Mouse (Mus musculus) induced T-regulatory cell, adult 2 months (primary cell): Measurements from ENCODE around the gene Prdx5.

ENCODE experiments used
- DNase-seq: peaks from one replicate; pipeline ENCODE4 v3.0.0-alpha.2; 2012; ENCODE audit warnings: low read depth

The Prdx5 gene

DNA sequence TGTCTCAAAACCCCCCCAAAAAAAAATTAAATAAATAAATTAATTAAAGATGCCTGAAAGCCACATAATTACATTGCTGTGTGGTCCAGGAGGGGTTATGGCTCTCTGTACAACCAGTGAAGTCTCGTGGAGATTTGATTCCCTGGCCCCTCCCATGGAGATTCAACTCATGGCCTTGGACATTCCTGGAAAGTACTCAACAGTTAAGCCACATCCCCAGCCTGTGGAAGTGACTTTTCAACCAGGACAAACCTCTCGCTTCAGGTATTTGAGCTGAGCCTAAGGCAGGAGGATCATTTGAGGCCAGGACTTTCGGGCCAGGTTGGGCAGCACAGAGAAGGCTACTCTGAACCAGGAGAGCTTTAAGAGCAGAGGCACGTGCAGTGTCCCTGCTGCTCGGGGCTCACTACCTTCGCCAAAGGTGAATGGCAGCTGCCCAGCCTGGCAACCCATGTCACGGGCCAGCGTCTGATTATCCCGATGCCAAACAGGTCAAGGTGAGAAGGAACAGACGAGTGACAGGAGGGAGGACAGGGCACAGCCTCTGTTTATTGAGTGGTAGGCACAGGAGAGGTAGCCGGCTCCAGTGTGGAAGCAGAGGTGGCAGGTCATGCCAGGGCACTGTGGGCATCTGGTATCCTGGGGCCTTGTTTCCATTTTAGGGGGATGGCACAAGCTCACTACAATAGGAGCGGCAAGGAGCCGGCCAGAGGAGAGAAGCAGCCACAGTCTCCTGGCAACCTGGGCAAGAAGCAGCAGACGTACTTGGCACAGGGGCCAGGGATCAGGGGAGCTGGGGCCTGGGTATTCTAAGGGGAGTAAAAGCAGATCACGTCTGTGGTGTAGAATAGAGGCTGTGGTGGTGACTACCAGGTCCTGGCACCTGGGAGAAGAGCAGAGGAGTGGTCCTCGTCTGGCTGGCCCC is 27.9 kb upstream of the Prdx5 start:
- no peak for DNase-seq

DNA sequence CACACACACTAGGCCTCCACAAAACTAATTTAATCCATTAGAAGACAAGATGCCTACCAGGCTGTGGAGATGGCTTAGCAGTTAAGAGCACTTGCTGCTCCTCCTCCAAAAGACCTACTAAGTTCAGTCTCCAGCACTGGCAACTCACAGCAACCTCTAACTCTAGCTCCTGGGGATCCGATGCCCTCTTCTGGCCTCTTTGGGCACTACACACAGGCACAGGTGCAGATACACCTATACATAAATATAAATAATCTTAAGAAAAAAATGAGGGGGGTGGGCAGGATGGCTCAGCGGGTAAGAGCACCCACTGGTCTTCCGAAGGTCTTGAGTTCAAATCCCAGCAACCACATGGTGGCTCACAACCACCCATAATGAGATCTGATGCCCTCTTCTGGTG is 26.4 kb upstream of the Prdx5 start:
- peak; percentile 75 for DNase-seq

DNA sequence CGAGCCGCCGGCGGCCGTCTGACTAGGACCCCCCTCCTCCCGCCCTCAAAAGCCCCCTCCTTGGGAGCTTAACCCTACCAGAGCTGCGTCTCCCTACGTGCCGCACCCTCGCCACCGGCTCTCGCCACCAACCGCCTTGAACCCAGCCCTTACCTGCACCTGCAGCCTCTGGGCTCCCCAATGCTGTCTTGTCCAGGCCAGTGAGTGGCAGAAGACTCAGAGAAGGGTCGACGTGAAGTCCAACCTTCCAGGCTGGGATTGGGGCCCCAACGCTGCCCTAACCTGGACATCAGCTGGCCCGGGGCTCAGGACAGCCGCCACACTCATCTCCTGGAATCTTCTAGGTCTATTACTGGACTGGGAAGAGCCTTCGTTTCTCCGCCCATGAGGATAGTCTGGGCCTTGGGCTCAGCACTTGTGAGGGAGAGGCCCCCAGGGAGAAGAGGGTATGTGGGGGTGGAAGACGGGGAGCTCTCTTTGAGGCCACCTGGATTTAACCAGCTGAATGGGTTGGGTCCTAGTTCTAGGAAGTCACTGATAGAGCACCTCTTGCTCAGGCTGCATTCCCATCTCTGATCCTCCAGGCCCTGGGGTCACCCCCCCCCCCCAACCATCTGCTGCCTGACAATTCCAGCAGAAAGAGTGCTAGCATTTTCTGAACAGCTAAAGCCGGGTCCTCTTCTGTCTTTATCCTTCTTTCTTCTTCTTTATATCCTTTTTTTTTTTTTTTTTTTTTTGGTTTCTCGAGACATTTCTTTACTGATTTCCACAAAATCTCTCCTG is 24.5 kb upstream of the Prdx5 start, which contains the start of gene Kcnk4:
Gene Kcnk4 (minus strand): TSS at position 321 of the 783 bp plus-strand sequence.
- DNase-seq: no peak

DNA sequence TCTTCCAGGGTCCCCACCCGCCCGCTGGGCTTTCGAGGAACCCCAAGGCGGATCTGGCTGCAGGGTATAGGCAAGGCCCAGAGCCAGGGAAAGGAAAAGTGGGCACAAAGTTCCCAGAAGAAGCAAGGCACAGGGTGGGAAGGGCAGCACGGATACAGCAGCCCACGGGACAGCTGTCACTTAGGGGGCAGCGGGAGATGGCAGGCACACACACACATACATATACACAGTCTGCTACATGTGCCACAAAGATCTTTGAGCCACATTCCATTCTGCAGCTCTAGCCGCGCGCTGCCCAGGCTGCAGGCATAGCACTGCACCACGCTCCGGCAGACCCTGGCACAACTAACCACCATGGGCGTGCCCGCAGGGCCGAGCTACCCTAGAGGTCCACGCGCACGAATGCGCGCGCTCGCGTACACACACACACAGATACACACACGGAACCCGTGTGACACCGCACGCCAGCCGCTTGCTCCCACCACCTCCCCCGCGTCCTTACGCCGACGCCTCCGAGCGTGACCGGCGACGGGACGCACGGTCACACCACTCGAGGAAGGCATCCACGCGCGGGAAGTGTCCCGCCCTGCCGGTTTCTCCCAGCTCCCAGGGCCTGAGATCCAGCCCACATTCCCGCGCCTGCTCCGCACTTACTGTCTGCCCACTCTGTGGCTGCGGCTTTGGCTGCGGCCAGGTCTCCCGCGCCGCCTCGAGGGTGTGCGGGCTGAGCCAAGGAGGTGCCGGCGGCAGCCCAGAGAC is 23.7 kb upstream of the Prdx5 start:
- DNase-seq: no peak

DNA sequence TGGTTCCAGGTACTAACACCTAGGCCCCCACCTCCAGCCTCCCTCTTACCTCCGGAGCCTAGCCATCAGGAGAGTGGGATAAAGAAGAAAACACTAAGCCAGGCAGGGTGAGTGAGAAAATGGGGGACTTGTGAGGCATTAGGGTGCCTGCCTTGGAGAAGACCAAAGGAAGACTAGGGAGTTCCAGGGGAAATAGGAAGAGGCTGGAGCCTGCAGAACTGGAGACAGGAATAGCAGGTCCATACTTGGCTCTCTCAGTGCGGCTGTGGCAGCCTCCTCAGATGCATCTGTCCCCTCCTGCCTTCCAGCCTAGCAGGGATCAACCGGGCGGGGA is 23.2 kb upstream of the Prdx5 start:
- DNase-seq: no peak

DNA sequence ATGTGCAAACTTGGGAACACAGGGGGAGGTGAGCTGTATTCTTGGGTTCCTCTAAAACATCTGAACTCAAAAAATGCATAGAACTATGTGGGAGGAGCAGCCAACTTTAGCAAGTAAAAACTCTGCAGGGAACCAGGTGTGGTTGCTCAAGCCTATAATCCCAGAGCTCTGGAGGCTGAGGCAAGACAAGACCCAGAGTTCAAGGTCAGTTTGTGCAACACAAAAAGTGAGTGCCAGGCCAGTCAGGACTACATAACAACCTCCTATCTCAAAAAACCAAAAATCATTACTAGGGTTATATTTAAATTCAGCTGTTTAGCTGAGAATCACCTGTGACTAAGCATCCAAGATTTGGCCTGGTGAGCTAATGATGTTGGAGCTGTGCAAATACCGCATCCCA is 22.1 kb upstream of the Prdx5 start:
- DNase-seq: no peak

DNA sequence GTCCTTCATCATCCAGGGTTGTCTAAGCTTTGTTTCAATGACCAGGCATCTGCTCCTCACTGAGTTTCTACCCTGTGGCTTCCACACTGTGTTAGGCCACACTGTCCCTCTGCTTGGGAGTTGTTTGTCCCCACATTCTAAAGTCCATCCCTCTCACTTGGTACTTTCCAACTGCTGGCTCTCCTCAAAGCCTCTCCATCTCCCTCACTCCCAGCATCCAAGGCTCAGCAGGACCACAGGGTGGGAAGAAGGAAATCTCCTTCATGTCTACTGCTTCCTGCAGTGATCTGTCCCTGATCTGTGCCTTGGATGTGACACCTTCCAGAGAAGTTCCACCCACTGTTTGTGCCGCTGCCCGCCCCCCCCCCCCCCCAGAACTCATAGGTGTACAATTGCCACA is 21.1 kb upstream of the Prdx5 start:
- no peak for DNase-seq

DNA sequence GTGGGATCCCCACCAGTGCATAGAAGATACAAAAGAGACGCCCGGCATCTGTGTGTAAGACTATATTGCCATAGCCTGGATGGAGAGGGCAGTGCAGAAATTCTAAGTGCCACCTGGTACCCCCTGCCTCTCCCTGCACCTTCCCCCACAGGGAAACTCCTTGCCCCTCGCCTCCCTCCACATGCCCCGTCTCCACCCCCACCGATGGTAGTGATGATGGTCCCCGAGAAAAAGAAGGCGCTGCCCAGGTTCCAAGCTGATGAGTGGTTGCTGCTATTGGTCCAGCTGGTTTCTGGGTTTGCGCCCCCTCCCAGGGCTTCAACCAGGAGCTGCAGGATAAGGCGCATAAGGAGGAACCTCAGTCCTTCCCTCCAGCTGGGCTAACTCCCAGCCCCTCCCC is 18.2 kb upstream of the Prdx5 start:
- DNase-seq: no peak

DNA sequence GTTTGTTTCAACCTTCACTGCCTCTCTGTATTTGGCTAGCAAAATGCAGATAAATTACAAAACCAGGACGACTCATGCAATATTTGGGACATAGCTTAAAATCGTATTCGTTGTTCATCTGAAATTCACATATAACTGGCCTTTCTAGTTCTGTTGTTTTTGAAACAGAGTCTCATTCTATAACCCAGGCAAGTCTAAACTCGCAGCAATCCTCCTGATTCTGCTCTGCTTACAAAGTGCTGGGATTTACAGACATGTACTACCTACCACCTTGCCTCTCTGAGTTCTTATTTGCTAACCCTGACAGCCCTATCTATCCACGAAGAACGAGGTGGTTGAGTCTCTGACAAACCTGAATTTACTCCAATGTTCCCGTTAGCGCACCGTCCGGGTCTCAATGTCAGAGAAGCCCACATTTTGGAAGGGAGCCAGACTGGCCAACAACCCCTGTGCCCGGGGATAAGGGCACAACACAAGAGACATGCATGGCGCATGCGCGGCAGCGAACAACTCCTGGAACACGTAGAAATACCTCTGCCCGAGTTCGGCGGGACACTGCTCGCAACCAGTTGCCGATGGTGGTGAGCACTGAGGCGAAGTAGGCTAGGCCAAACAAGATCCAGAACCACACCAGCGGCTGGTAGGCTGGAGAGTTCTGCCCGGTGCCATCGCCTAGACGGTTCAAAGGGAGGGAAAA is 16.8 kb upstream of the Prdx5 start:
- peak; percentile 67 for DNase-seq

DNA sequence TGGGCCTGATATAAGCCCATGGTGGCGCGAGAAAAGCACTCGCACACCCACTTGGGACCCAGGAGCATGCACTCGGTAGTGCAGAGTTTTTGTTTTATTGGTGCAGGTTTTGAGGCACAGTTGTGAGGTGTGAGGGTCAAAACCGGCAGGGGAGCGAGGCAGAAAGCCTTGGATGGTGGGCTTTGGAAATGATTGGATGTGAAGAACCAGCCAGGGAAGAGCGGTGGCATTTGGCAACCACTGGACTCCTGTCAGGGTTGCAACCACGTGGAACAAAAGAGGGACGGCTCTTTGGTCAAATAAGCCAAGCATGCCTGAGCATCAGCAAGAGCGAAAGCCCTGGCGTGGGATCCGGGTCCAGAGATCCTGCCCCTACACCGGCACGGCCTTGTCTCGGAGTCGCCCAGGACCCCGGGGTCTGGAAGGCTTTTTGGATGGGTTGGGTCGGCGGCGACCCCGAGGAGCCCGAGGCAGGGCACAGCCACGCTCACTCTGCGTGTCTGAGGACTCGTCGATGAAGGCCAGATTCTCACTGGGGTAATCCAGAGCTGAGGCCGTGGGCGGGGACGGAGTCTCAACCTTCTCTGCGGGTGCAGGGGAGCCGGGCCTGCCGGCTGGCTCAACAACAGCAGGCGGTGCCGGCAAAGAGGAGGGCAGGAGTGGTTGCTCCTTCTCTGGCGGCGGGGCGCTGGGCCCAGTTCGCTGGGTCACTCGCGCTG is 15.9 kb upstream of the Prdx5 start:
- DNase-seq: no peak

DNA sequence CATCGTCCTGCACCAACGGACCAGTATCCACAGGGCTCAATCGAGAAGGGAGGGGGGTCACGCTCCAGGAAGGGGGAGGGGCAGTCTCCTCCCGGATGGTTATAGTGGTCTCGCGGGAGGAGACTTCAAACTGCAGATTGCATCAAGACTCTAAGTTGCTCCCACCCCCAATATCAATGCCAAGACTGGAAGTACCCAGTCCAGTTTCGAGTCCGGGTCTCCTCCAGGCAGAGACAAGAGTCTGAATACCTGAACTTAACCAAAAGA is 15.3 kb upstream of the Prdx5 start, which contains the start of gene Catsperz:
Gene Catsperz (minus strand): TSS at position 74 of the 267 bp plus-strand sequence.
- no peak for DNase-seq

DNA sequence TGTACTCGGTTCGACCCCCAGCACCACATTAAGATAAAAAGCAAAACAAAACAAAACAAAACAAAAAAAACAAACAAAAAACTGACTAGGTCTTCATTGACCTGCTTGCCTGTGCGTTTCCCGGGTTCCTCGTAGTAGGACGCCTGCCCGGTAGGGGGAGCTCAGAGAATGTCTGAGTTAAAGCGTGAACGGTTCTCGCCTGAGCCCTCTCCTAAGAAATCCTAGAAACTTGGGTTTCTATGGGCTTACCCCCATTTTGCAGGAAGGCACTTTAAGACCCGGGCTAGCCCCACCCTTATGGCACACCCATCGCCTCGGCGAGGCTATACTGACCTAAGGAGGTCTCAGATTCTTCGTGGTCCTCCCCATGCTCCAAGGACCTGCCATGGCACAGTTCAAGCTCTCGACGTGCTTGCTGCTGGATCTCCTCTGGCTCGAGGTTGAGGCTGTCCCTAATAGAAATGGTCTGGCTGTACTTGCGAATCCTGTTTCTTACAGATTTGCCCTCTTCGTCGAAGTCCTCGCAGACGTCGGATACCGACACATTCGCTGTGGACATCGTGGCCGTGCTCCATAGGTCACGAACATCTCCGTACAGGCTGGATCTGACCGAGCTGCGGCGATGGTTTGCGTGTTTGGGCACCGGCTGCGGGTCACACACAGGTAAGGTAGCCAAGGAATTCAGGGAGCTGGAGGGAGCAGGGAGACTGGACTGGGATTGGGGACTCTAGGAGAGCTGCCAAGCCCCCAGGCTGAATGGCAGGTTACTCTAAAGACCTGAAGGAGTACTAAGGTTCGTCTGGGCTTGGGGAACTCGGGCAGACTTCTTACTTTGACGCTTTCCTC is 14.8 kb upstream of the Prdx5 start:
- DNase-seq: peak; percentile 88

DNA sequence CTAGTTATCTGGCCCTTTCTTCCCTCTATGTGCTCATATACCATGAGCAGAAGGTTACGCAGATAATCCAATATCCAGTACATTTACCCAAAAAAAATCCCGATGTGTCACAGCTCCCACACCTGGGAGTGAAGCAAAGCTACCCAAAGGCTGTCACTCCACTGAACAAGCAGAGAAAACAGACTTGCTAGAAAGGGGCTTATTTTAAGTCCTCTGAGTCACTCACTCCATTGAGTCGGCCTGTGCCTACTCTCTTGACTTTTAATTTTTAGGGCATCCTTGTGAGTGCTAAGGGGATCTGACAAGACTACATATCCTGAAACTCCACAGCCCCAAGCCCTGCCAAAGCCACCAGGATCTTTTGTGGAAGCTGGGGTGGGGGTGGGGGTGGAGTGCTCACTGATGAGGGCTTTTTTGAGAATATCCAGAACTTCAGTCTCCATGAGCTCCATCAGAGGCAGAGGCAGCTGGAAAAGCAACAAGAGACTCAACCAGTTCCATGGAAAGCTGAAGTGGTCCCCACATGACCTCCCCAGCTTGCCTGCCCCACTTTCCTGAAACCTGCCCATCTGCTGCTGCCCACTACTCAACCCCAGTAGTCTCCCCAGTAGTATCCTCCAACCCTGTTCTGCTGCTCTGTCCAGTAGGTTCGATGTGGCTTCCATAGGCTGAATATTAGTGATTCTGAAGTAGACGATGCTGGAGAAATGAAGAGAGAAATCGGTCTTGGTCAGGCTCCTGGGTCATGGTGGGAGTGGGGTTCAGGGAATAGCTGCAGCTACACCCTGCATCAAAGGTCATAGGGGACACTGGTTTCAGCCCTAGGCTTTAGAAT is 13.2 kb upstream of the Prdx5 start:
- no peak for DNase-seq

DNA sequence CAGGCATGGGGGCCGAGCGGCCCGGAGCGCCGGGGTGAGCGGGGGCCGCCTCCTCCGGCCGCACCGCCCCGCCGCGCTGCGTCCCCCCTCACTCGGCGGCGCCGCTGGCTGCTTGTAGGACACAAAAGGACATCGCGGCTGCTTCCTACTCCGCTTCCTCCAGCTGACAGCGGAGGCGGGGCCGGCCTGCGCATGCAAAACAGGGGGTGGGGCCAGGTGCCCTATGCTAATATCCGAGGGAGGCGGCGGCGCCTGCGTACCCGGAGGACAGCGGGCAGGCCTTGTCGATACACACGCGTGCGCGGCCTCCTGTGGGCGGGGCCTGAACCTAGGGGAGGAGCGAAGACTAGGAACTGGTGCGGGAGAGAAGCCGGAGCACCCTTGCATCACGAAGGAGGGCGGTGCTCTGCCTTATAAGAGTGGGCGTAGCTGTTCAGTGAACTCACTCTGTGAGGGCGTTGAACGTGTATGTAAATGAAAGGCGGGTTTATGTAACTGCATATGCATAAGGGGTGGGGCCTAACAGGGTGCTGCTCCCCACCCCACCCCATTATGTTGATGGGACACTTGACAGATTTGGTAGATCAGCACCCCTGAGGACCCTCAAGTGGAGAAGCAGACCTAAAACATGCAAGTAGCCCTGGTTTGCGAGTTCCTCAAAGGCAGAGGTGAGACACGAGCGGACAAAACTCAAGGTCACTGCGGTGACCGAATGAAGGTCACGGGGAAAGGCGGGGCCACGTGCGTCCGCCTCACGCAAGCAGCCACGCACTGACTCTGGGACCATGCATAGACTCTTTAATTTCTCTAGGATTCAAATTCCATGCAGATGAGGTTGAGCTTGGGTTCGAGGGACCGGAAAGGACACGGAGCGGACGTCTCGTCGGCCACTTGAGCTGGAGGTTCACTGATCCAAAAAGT is 12.0 kb upstream of the Prdx5 start, which contains the start of gene Esrra:
Gene Esrra (minus strand): TSS at position 167 of the 921 bp plus-strand sequence.
- DNase-seq: peak; percentile 100

DNA sequence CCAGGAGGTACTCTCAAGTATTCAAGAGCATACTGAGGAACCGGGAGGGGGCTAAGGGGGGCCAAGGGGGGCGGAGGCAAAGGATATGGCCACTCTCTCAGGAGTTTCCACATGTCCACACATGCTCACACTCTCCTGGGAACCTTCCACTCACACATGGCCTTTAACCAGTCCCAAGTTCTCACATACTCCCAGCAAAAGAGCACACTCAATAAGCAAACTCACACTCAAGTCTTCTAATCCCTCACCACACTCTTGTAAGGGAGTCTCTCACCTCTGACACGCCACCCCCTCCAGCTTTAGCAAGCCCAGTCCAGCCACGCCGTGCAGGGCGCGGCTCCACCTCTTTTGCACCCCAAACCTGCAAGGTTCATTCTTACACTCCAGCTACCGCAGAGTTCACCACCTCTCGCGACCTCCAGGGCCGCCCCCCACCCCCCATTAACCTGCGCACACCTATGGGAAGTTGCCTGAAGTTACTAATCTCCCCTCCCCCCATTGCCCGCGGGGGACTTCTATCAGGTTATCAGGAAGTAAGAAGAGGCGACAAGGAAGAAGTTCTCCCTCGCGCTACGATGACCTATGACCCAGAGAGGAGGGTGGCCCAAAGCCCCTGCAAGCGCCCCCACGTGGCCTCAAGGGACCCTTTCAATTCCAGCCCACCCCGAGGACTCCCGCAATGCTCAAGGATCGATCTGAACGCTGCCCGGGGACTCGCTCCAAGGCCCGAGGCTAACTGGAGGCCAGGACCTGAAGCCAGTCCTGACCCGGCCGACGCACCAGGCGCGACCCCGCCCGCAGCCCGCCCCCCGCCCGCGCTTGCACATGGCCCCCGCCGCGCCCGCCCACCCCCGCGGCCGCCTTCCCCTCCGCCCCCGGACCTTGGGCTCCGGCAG is 11.1 kb upstream of the Prdx5 start:
- DNase-seq: peak; percentile 80

DNA sequence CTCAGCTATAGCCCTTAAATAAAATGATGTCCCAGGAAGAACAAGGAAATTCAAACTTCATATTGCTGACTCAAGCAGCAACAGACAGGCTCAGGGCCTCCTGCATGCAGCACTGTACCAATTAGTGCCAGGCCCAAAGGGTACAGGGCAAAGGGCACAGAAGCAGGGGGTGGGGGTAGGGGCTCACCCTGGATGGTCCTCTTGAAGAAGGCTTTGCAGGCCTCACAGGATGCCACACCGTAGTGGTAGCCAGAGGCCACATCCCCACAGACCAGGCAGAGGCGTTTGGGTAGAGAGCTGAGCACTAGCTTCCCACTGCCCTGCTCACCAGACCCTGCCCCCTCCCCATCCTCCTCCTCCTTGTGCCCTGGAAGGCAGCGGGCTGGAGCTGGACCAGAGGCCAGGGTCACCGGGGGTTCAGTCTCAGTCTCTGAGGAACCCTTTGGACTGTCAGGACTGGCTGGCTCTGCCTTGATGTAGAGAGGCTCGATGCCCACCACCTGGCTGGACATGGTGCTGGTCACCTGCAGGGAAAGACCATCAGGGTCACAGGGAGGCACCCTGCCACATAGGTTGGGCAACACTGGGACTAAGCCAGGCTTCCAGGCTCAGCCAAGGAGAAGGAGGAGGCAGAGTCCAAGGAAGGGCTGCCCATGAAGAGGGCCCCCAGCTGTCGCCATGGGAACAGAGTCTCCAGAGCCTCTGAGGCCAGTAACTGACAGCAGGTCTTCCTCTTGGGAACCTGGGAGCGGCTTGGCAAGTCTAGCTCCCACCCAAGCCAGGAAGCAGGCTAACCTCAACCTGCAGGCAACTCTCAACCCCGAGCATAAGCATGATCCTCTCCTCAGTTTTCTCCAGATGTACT is 10.2 kb upstream of the Prdx5 start:
- no peak for DNase-seq
